Mouse (Mus musculus) heart, embryonic 13.5 days (tissue): ENCODE results near the gene Tssk6. TPM values are rescaled to one million over a fixed set of nuclear protein-coding genes. Genes with fewer than 3 reads are reported as not detected.

ENCODE experiments used
- ATAC-seq: fragments of 200-750 bp; cut with Nextera tagmentation; 2 replicates; pipeline ENCODE4 v1.8.0; 2017; ENCODE audit warnings: moderate TSS enrichment; ENCODE audit not compliant: insufficient number of reproducible peaks, low FRiP score, low TSS enrichment; ENCODE audit errors: extremely low read depth
- H3K27ac ChIP-seq: fragments of 300-500 bp; sonication (generic); replicated peaks from 2 replicates; pipeline ENCODE4 v1.5.1; 2015; ENCODE audit warnings: moderate library complexity, mild to moderate bottlenecking, inconsistent platforms
- H3K27me3 ChIP-seq: fragments of 300-500 bp; sonication (generic); replicated peaks from 2 replicates; pipeline ENCODE4 v1.6.1; 2015; ENCODE audit warnings: mild to moderate bottlenecking, inconsistent platforms
- H3K36me3 ChIP-seq: fragments of 300-500 bp; sonication (generic); 2 replicates; pipeline ENCODE4 v1.6.1; 2015; ENCODE audit warnings: mild to moderate bottlenecking, inconsistent platforms
- H3K4me1 ChIP-seq: fragments of 300-500 bp; sonication (generic); 2 replicates; pipeline ENCODE4 v1.6.1; 2015; ENCODE audit warnings: inconsistent platforms
- H3K4me2 ChIP-seq: fragments of 300-500 bp; sonication (generic); 2 replicates; pipeline ENCODE4 v1.6.1; 2015; ENCODE audit warnings: inconsistent platforms, mild to moderate bottlenecking, moderate library complexity
- H3K4me3 ChIP-seq: fragments of 300-500 bp; sonication (generic); 2 replicates; pipeline ENCODE4 v1.5.1; 2015; ENCODE audit warnings: moderate library complexity, mild to moderate bottlenecking, inconsistent platforms
- H3K9ac ChIP-seq: fragments of 300-500 bp; sonication (generic); 2 replicates; pipeline ENCODE4 v1.6.1; 2015; ENCODE audit warnings: inconsistent platforms, mild to moderate bottlenecking, moderate library complexity
- H3K9me3 ChIP-seq: fragments of 300-500 bp; sonication (generic); 2 replicates; pipeline ENCODE4 v1.6.1; 2016; ENCODE audit warnings: inconsistent platforms
- WGBS: fragments of 180-500 bp; shearing (Covaris S2); methylation state at CpG from one replicate; pipeline ENCODE4 v1.1.7; 2015; ENCODE audit warnings: mixed read lengths; 5-methylcytosine and 5-hydroxymethylcytosine counted together
- polyA plus RNA-seq: library from polyadenylated mRNA; unstranded; fragments of >200 nt; fragmentation: Nextera tagmentation; extraction: Ambion mirVana; gene quantifications from 2 replicates; pipeline ENCODE4 v1.2.1, GENCODE M21; 2015

Gene Tssk6
- polyA plus RNA-seq, 1 experiment from 2014 or later: 1.9 TPM

- H3K4me1 ChIP-seq: peaks cover 45% of the 10 kb centered on the region
- H3K4me2 ChIP-seq: peak within 1 kb of the TSS; percentile 64
- 3% methylated on average over 60 of the region's 60 CpGs for WGBS
- H3K4me3 ChIP-seq: peak within 1 kb of the TSS; percentile 45
- no peak for ATAC-seq
- H3K27ac ChIP-seq: no peak within 1 kb of the TSS
- H3K36me3 ChIP-seq: peaks cover 10% of the 10 kb centered on the region
- peak within 1 kb of the TSS; percentile 64 for H3K9ac ChIP-seq
- peaks cover 90% of the 10 kb centered on the region for H3K27me3 ChIP-seq
- no peaks in the 10 kb centered on the region for H3K9me3 ChIP-seq
These were observed 14.4 kb upstream of the Tssk6 start, which contains the start of gene Cilp2 for GRCm38 (mm10) chr8:69887289-69888243. Cilp2 (minus strand) TSS chr8:69887687.

- Histone ChIP-seq H3K36me3 (peaks cover 17% of the 10 kb centered on the region), H3K4me3 (peak overlapping the region; percentile 45), H3K9ac (peak overlapping the region; percentile 64), H3K27me3 (peaks cover 83% of the 10 kb centered on the region), H3K4me2 (peak overlapping the region; percentile 64), H3K9me3 (no peaks in the 10 kb centered on the region), H3K27ac (no peak overlapping the region), H3K4me1 (peaks cover 40% of the 10 kb centered on the region)
- 7% methylated on average over 24 of the region's 24 CpGs for WGBS
- no peak for ATAC-seq
These were observed 13.6 kb upstream of the Tssk6 start for GRCm38 (mm10) chr8:69888244-69888866.

GRCm38 (mm10) chr8:69888902-69889301, 13.1 kb upstream of the Tssk6 start:
- Histone ChIP-seq H3K4me2 (peak overlapping the region; percentile 64), H3K9ac (peak overlapping the region; percentile 64; the same call in 1 of the 2 replicates), H3K27ac (no peak overlapping the region), H3K27me3 (peaks cover 77% of the 10 kb centered on the region), H3K4me3 (peak overlapping the region; percentile 45), H3K9me3 (no peaks in the 10 kb centered on the region), H3K4me1 (peaks cover 43% of the 10 kb centered on the region), H3K36me3 (peaks cover 23% of the 10 kb centered on the region)
- 9% methylated on average over 32 of the region's 32 CpGs for WGBS
- ATAC-seq: no peak

GRCm38 (mm10) chr8:69890813-69891241, 11.2 kb upstream of the Tssk6 start:
- Histone ChIP-seq H3K4me2 (no peak overlapping the region), H3K4me3 (no peak overlapping the region), H3K9me3 (no peaks in the 10 kb centered on the region), H3K36me3 (peaks cover 35% of the 10 kb centered on the region), H3K27me3 (peaks cover 58% of the 10 kb centered on the region), H3K27ac (no peak overlapping the region), H3K4me1 (peaks cover 61% of the 10 kb centered on the region), H3K9ac (no peak overlapping the region)
- ATAC-seq: no peak
- 41% methylated on average over 19 of the region's 19 CpGs for WGBS

- H3K27ac ChIP-seq: no peak overlapping the region
- no peak overlapping the region for H3K9ac ChIP-seq
- no peak overlapping the region for H3K4me2 ChIP-seq
- WGBS: 50% methylated on average over 17 of the region's 17 CpGs
- peaks cover 60% of the 10 kb centered on the region for H3K4me1 ChIP-seq
- no peak for ATAC-seq
- peaks cover 56% of the 10 kb centered on the region for H3K36me3 ChIP-seq
- H3K9me3 ChIP-seq: no peaks in the 10 kb centered on the region
- H3K27me3 ChIP-seq: peaks cover 28% of the 10 kb centered on the region
- no peak overlapping the region for H3K4me3 ChIP-seq
These were observed 8.1 kb upstream of the Tssk6 start for GRCm38 (mm10) chr8:69893863-69894262.

GRCm38 (mm10) chr8:69894836-69895332, 7.1 kb upstream of the Tssk6 start:
- 62% methylated on average over 6 of the region's 6 CpGs for WGBS
- Histone ChIP-seq H3K4me2 (no peak overlapping the region), H3K36me3 (peaks cover 65% of the 10 kb centered on the region), H3K27ac (no peak overlapping the region), H3K27me3 (peaks cover 18% of the 10 kb centered on the region), H3K9ac (peak overlapping the region; percentile 28), H3K4me3 (no peak overlapping the region), H3K4me1 (peaks cover 62% of the 10 kb centered on the region), H3K9me3 (no peaks in the 10 kb centered on the region)
- no peak for ATAC-seq

GRCm38 (mm10) chr8:69895772-69896451, 6.1 kb upstream of the Tssk6 start:
- peaks cover 65% of the 10 kb centered on the region for H3K36me3 ChIP-seq
- H3K27ac ChIP-seq: no peak overlapping the region
- H3K4me1 ChIP-seq: peaks cover 70% of the 10 kb centered on the region

GRCm38 (mm10) chr8:69897857-69898256, 4.1 kb upstream of the Tssk6 start:
- Histone ChIP-seq H3K27me3 (no peaks in the 10 kb centered on the region), H3K36me3 (peaks cover 56% of the 10 kb centered on the region), H3K9me3 (no peaks in the 10 kb centered on the region), H3K27ac (no peak overlapping the region), H3K4me3 (no peak overlapping the region), H3K4me2 (no peak overlapping the region), H3K9ac (no peak overlapping the region; the same call in 1 of the 2 replicates), H3K4me1 (peaks cover 80% of the 10 kb centered on the region)
- 84% methylated on average over 6 of the region's 6 CpGs for WGBS
- ATAC-seq: no peak

More at GRCm38 (mm10) chr8:69895772-69896451, 6.1 kb upstream of the Tssk6 start:
- H3K27me3 ChIP-seq: peaks cover 7% of the 10 kb centered on the region
- no peaks in the 10 kb centered on the region for H3K9me3 ChIP-seq
- no peak for ATAC-seq
- no peak overlapping the region for H3K4me2 ChIP-seq
- peak overlapping the region; percentile 53 for H3K9ac ChIP-seq
- WGBS: 72% methylated on average over 4 of the region's 4 CpGs
- H3K4me3 ChIP-seq: no peak overlapping the region

GRCm38 (mm10) chr8:69899876-69900275, 2.1 kb upstream of the Tssk6 start:
- 0 out of 2 replicates have a peak overlapping the region, but pooled peaks have one; percentile 25 for H3K9ac ChIP-seq
- H3K36me3 ChIP-seq: peaks cover 37% of the 10 kb centered on the region
- ATAC-seq: no peak
- H3K27ac ChIP-seq: no peak overlapping the region
- no peaks in the 10 kb centered on the region for H3K9me3 ChIP-seq
- peak overlapping the region; percentile 95 for H3K4me2 ChIP-seq
- H3K4me1 ChIP-seq: peaks cover 81% of the 10 kb centered on the region
- no peak overlapping the region for H3K4me3 ChIP-seq
- no peaks in the 10 kb centered on the region for H3K27me3 ChIP-seq
- WGBS: 88% methylated on average over 2 of the region's 2 CpGs

- peak overlapping the region; percentile 75 for H3K4me3 ChIP-seq
- peak overlapping the region; percentile 95 for H3K4me2 ChIP-seq
- peaks cover 32% of the 10 kb centered on the region for H3K36me3 ChIP-seq
- H3K9me3 ChIP-seq: no peaks in the 10 kb centered on the region
- peak overlapping the region; percentile 91 for H3K9ac ChIP-seq
- H3K27ac ChIP-seq: peak overlapping the region; percentile 91
- no peaks in the 10 kb centered on the region for H3K27me3 ChIP-seq
- WGBS: 15% methylated on average over 12 of the region's 12 CpGs
- no peak for ATAC-seq
- H3K4me1 ChIP-seq: peaks cover 79% of the 10 kb centered on the region
These were observed 1.0 kb upstream of the Tssk6 start for GRCm38 (mm10) chr8:69900895-69901451.
